Mouse (Mus musculus): ENCODE data around the gene Tcf15. TPM values are rescaled to one million over a fixed set of nuclear protein-coding genes. Genes with fewer than 3 reads are reported as not detected.

The Tcf15 gene
- total and polyA plus RNA-seq, 2 experiments from 2014 or later: 0.90 TPM; not detected in 1

- ATAC-seq (ENCODE audit: low FRiP score): no peak
- WGBS: 56% methylated on average over 1 of the region's 1 CpGs
- no peak overlapping the region for H3K9ac ChIP-seq (replicated peaks; ENCODE audit: low read length, poor library complexity, severe bottlenecking)
Measured at GRCm38 (mm10) chr2:152141491-152141890, 1.9 kb upstream of the Tcf15 start.

GRCm38 (mm10) chr2:152142046-152142445 is 1.3 kb upstream of the Tcf15 start:
- 5% methylated on average over 13 of the region's 13 CpGs for WGBS
- 0 out of 2 replicates have a peak, but pooled peaks cover 3% of the 10 kb centered on the region for H3K4me1 ChIP-seq (ENCODE audit: insufficient read depth, low read length)
- peaks cover 34% of the 10 kb centered on the region for H3K27me3 ChIP-seq (ENCODE audit: insufficient read depth, low read length)
- H3K9ac ChIP-seq (replicated peaks; ENCODE audit: low read length, poor library complexity, severe bottlenecking): no peak overlapping the region
- peak overlapping the region; percentile 41 for H3K4me2 ChIP-seq (ENCODE audit: low read depth, low read length, poor library complexity, severe bottlenecking)
- no peak overlapping the region for H3K27ac ChIP-seq (ENCODE audit: low read depth, low read length)
- no peaks in the 10 kb centered on the region for H3K36me3 ChIP-seq (ENCODE audit: insufficient read depth, low read length)
- peak overlapping the region; percentile 16; the same call in 1 of the 2 replicates for H3K4me3 ChIP-seq (ENCODE audit: low read depth, low read length)
- ATAC-seq (ENCODE audit: low FRiP score) (no peak), DNase-seq (ENCODE audit: low spot score) (peak; percentile 21)
- H3K9me3 ChIP-seq (ENCODE audit: low read length): no peaks in the 10 kb centered on the region
- TF ChIP-seq CTCF (IDR thresholded peaks at IDR 0.05): no peak

More at GRCm38 (mm10) chr2:152141491-152141890, 1.9 kb upstream of the Tcf15 start:
- Histone ChIP-seq H3K36me3 (ENCODE audit: insufficient read depth, low read length) (no peaks in the 10 kb centered on the region), H3K4me2 (ENCODE audit: low read depth, low read length, poor library complexity, severe bottlenecking) (peak overlapping the region; percentile 41), H3K4me1 (ENCODE audit: insufficient read depth, low read length) (0 out of 2 replicates have a peak, but pooled peaks cover 3% of the 10 kb centered on the region), H3K4me3 (ENCODE audit: low read depth, low read length) (no peak overlapping the region), H3K27ac (ENCODE audit: low read depth, low read length) (no peak overlapping the region), H3K9me3 (ENCODE audit: low read length) (no peaks in the 10 kb centered on the region), H3K27me3 (ENCODE audit: insufficient read depth, low read length) (peaks cover 34% of the 10 kb centered on the region)
- DNase-seq (ENCODE audit: low spot score): no peak
- no peak for TF ChIP-seq CTCF (IDR thresholded peaks at IDR 0.05)

GRCm38 (mm10) chr2:152142571-152142970 is 790 bp upstream of the Tcf15 start:
- no peak overlapping the region for H3K27ac ChIP-seq (ENCODE audit: low read depth, low read length)
- H3K4me1 ChIP-seq (ENCODE audit: insufficient read depth, low read length): 0 out of 2 replicates have a peak, but pooled peaks cover 3% of the 10 kb centered on the region
- no peak for TF ChIP-seq CTCF (IDR thresholded peaks at IDR 0.05)
- ATAC-seq (ENCODE audit: low FRiP score): no peak
- DNase-seq (ENCODE audit: low spot score): no peak
- H3K4me2 ChIP-seq (ENCODE audit: low read depth, low read length, poor library complexity, severe bottlenecking): no peak overlapping the region
- no peak overlapping the region for H3K9ac ChIP-seq (replicated peaks; ENCODE audit: low read length, poor library complexity, severe bottlenecking)
- 5% methylated on average over 11 of the region's 11 CpGs for WGBS
- H3K9me3 ChIP-seq (ENCODE audit: low read length): no peaks in the 10 kb centered on the region
- no peak overlapping the region for H3K4me3 ChIP-seq (ENCODE audit: low read depth, low read length)
- no peaks in the 10 kb centered on the region for H3K36me3 ChIP-seq (ENCODE audit: insufficient read depth, low read length)
- H3K27me3 ChIP-seq (ENCODE audit: insufficient read depth, low read length): peaks cover 34% of the 10 kb centered on the region

- WGBS: 25% methylated on average over 9 of the region's 9 CpGs
- 0 out of 2 replicates have a peak, but pooled peaks cover 3% of the 10 kb centered on the region for H3K4me1 ChIP-seq (ENCODE audit: insufficient read depth, low read length)
- H3K36me3 ChIP-seq (ENCODE audit: insufficient read depth, low read length): no peaks in the 10 kb centered on the region
- TF ChIP-seq CTCF (IDR thresholded peaks at IDR 0.05): no peak
- no peak overlapping the region for H3K27ac ChIP-seq (ENCODE audit: low read depth, low read length)
- no peak for DNase-seq (ENCODE audit: low spot score)
- no peaks in the 10 kb centered on the region for H3K9me3 ChIP-seq (ENCODE audit: low read length)
- H3K4me2 ChIP-seq (ENCODE audit: low read depth, low read length, poor library complexity, severe bottlenecking): peak overlapping the region; percentile 48
- H3K27me3 ChIP-seq (ENCODE audit: insufficient read depth, low read length): peaks cover 34% of the 10 kb centered on the region
- H3K9ac ChIP-seq (replicated peaks; ENCODE audit: low read length, poor library complexity, severe bottlenecking): 0 out of 2 replicates have a peak overlapping the region, but pooled peaks have one; percentile 42
- peak overlapping the region; percentile 38 for H3K4me3 ChIP-seq (ENCODE audit: low read depth, low read length)
- no peak for ATAC-seq (ENCODE audit: low FRiP score)
Measured at GRCm38 (mm10) chr2:152144158-152144450, 743 bp downstream of the Tcf15 start.

GRCm38 (mm10) chr2:152144501-152144900 is 1.1 kb downstream of the Tcf15 start:
- TF ChIP-seq CTCF (IDR thresholded peaks at IDR 0.05): no peak
- ATAC-seq (ENCODE audit: low FRiP score) (no peak), DNase-seq (ENCODE audit: low spot score) (no peak)
- H3K4me2 ChIP-seq (ENCODE audit: low read depth, low read length, poor library complexity, severe bottlenecking): peak overlapping the region; percentile 48; the same call in 1 of the 2 replicates
- WGBS: 78% methylated on average over 5 of the region's 5 CpGs
- no peak overlapping the region for H3K27ac ChIP-seq (ENCODE audit: low read depth, low read length)
- H3K9me3 ChIP-seq (ENCODE audit: low read length): no peaks in the 10 kb centered on the region
- H3K4me1 ChIP-seq (ENCODE audit: insufficient read depth, low read length): 0 out of 2 replicates have a peak, but pooled peaks cover 3% of the 10 kb centered on the region
- peaks cover 34% of the 10 kb centered on the region for H3K27me3 ChIP-seq (ENCODE audit: insufficient read depth, low read length)
- no peak overlapping the region for H3K9ac ChIP-seq (replicated peaks; ENCODE audit: low read length, poor library complexity, severe bottlenecking)
- peak overlapping the region; percentile 38; the same call in 1 of the 2 replicates for H3K4me3 ChIP-seq (ENCODE audit: low read depth, low read length)
- no peaks in the 10 kb centered on the region for H3K36me3 ChIP-seq (ENCODE audit: insufficient read depth, low read length)

GRCm38 (mm10) chr2:152145711-152146110 is 2.4 kb downstream of the Tcf15 start:
- no peak for DNase-seq (ENCODE audit: low spot score)
- WGBS: 54% methylated on average over 2 of the region's 2 CpGs

More at GRCm38 (mm10) chr2:152145711-152146110, 2.4 kb downstream of the Tcf15 start:
- H3K9ac ChIP-seq (replicated peaks; ENCODE audit: low read length, poor library complexity, severe bottlenecking): no peak overlapping the region
- no peak overlapping the region for H3K4me2 ChIP-seq (ENCODE audit: low read depth, low read length, poor library complexity, severe bottlenecking)
- no peaks in the 10 kb centered on the region for H3K9me3 ChIP-seq (ENCODE audit: low read length)
- TF ChIP-seq CTCF (IDR thresholded peaks at IDR 0.05): no peak
- H3K4me3 ChIP-seq (ENCODE audit: low read depth, low read length): no peak overlapping the region
- no peak overlapping the region for H3K27ac ChIP-seq (ENCODE audit: low read depth, low read length)
- 0 out of 2 replicates have a peak, but pooled peaks cover 3% of the 10 kb centered on the region for H3K4me1 ChIP-seq (ENCODE audit: insufficient read depth, low read length)
- no peaks in the 10 kb centered on the region for H3K36me3 ChIP-seq (ENCODE audit: insufficient read depth, low read length)
- H3K27me3 ChIP-seq (ENCODE audit: insufficient read depth, low read length): peaks cover 34% of the 10 kb centered on the region
- ATAC-seq (ENCODE audit: low FRiP score): no peak

Measured in midbrain, postnatal 0 days (tissue).